In genomic region chr5:30137271-30137670, GRCm38 (mm10) we compare ENCODE assay signal across 34 mouse cellular contexts. TPM values are rescaled to one million over a fixed set of nuclear protein-coding genes. Genes with fewer than 3 reads are reported as not detected.
"Had no signal": no experiment of that assay in that cellular context is flagged by ENCODE, and none has a peak within 500 bp of the region (broad histone marks: within the 10 kb centered on the region; RNA-seq: fewer than 3 reads in every experiment).

No protein-coding gene starts in this region.

- H3K9me3 ChIP-seq: heart, embryonic 13.5 days; heart, embryonic 15.5 days; hindbrain, embryonic 13.5 days; hindbrain, embryonic 15.5 days; limb, embryonic 10.5 days; limb, embryonic 12.5 days; liver, embryonic 13.5 days; liver, embryonic 15.5 days had no signal

- ATAC-seq: hindbrain, postnatal 0 days; intestine, embryonic 16.5 days had no signal

- DNase-seq: gastrocnemius, postnatal 14 days; gastrocnemius, postnatal 36 days; heart, adult 18-20 months; kidney, adult 18-20 months; kidney, adult 8-10 months; kidney, postnatal 10 days; kidney, postnatal 25 days; kidney, postnatal 4 days; liver; liver, embryonic 13.5 days had no signal

- H3K4me1 ChIP-seq: heart, embryonic 13.5 days; heart, embryonic 15.5 days; hindbrain, embryonic 13.5 days; hindbrain, embryonic 15.5 days; limb, embryonic 10.5 days; limb, embryonic 12.5 days; liver, embryonic 13.5 days; liver, embryonic 15.5 days had no signal

- H3K27ac ChIP-seq: heart, embryonic 13.5 days; heart, embryonic 15.5 days; hindbrain, embryonic 13.5 days; hindbrain, embryonic 15.5 days; hindbrain, postnatal 0 days; layer of hippocampus, adult 2 months; left cerebral cortex, adult 2 months; limb, embryonic 10.5 days; limb, embryonic 12.5 days; liver, embryonic 13.5 days; liver, embryonic 15.5 days had no signal

- H3K27me3 ChIP-seq: heart, embryonic 13.5 days; heart, embryonic 15.5 days; hindbrain, embryonic 13.5 days; hindbrain, embryonic 15.5 days; limb, embryonic 12.5 days; liver, embryonic 13.5 days; liver, embryonic 15.5 days had no signal

- H3K4me3 ChIP-seq: heart, embryonic 13.5 days; heart, embryonic 15.5 days; hindbrain, embryonic 13.5 days; hindbrain, embryonic 15.5 days; layer of hippocampus, adult 2 months; left cerebral cortex, adult 2 months; limb, embryonic 10.5 days; limb, embryonic 12.5 days; liver, embryonic 13.5 days; liver, embryonic 15.5 days had no signal

- H3K9ac ChIP-seq: heart, embryonic 13.5 days; heart, embryonic 15.5 days; hindbrain, embryonic 13.5 days; hindbrain, embryonic 15.5 days; limb, embryonic 12.5 days; liver, embryonic 13.5 days; liver, embryonic 15.5 days had no signal

- H3K4me2 ChIP-seq: heart, embryonic 11.5 days; heart, embryonic 13.5 days; heart, embryonic 15.5 days; hindbrain, embryonic 13.5 days; hindbrain, embryonic 15.5 days; limb, embryonic 12.5 days; liver, embryonic 11.5 days; liver, embryonic 13.5 days; liver, embryonic 15.5 days had no signal

RNA-seq across cellular contexts. Expression of gene 3110082J24Rik, which starts 31.4 kb away (rescaled TPM):
- total RNA-seq: gastrocnemius, adult 18-20 months; gastrocnemius, adult 8-10 months; gastrocnemius, postnatal 14 days; gastrocnemius, postnatal 36 days; heart, adult 18-20 months; heart, adult 8-10 months; heart, postnatal 25 days; hematopoietic stem cell, adult 5-6 weeks had no signal
- polyA plus RNA-seq: gonadal fat pad, adult 2 months; heart, embryonic 11.5 days; heart, embryonic 13.5 days; heart, embryonic 15.5 days; heart, postnatal 0 days; intestine, embryonic 14.5 days; intestine, embryonic 16.5 days; kidney, embryonic 14.5 days; kidney, embryonic 16.5 days; limb, embryonic 10.5 days; limb, embryonic 12.5 days; limb, embryonic 14.5 days; liver, embryonic 11.5 days; liver, embryonic 13.5 days; liver, embryonic 15.5 days had no signal

RNA-seq across cellular contexts. Expression of gene Garem2, which starts 32.3 kb away (rescaled TPM):
- total RNA-seq: gastrocnemius, adult 18-20 months; gastrocnemius, adult 8-10 months; gastrocnemius, postnatal 36 days; hematopoietic stem cell, adult 5-6 weeks had no signal
